Mouse (Mus musculus): ENCODE data around the gene Nfatc3. TPM values are rescaled to one million over a fixed set of nuclear protein-coding genes. Genes with fewer than 3 reads are reported as not detected.
A peak's percentile ranks its signal among the peaks of the same experiment; 100 is the strongest.

Nfatc3 gene
- polyA plus RNA-seq, 1 experiment from 2014 or later, result 5.3 TPM

GRCm38 (mm10) chr8:106135672-106136071, 77.0 kb downstream of the Nfatc3 start:
- peaks cover 17% of the 10 kb centered on the region for H3K4me1 ChIP-seq (replicated peaks; ENCODE audit: control insufficient read depth, insufficient read depth, low read length)

GRCm38 (mm10) chr8:106136156-106137130, 77.8 kb downstream of the Nfatc3 start, which contains the start of gene Esrp2:
TSS of gene Esrp2 (minus strand) at chr8:106136974.
- H3K27me3 ChIP-seq (replicated peaks; ENCODE audit: control insufficient read depth, insufficient read depth, low read length), result peaks cover 53% of the 10 kb centered on the region

More at GRCm38 (mm10) chr8:106135672-106136071, 77.0 kb downstream of the Nfatc3 start:
- no peak for ATAC-seq
- H3K36me3 ChIP-seq (ENCODE audit: control insufficient read depth, insufficient read depth), result no peaks in the 10 kb centered on the region
- no peak overlapping the region for H3K4me2 ChIP-seq (ENCODE audit: low read length)
- H3K9ac ChIP-seq (replicated peaks; ENCODE audit: low read depth, low read length), result no peak overlapping the region
- peaks cover 53% of the 10 kb centered on the region for H3K27me3 ChIP-seq (replicated peaks; ENCODE audit: control insufficient read depth, insufficient read depth, low read length)
- H3K9me3 ChIP-seq (ENCODE audit: control insufficient read depth, low read length), result no peaks in the 10 kb centered on the region
- H3K4me3 ChIP-seq (replicated peaks; ENCODE audit: low read length), result peak overlapping the region; percentile 34; the same call in 1 of the 2 replicates
- no peak overlapping the region for H3K27ac ChIP-seq (ENCODE audit: low read length)
- WGBS, result 8% methylated on average over 19 of the region's 19 CpGs

GRCm38 (mm10) chr8:106137218-106137905, 78.7 kb downstream of the Nfatc3 start:
- no peak for ATAC-seq
- H3K27me3 ChIP-seq (replicated peaks; ENCODE audit: control insufficient read depth, insufficient read depth, low read length), result peaks cover 53% of the 10 kb centered on the region
- H3K36me3 ChIP-seq (ENCODE audit: control insufficient read depth, insufficient read depth), result no peaks in the 10 kb centered on the region
- no peaks in the 10 kb centered on the region for H3K9me3 ChIP-seq (ENCODE audit: control insufficient read depth, low read length)
- peak overlapping the region; percentile 70 for H3K4me2 ChIP-seq (ENCODE audit: low read length)
- peaks cover 17% of the 10 kb centered on the region for H3K4me1 ChIP-seq (replicated peaks; ENCODE audit: control insufficient read depth, insufficient read depth, low read length)
- peak overlapping the region; percentile 48; the same call in 1 of the 2 replicates for H3K9ac ChIP-seq (replicated peaks; ENCODE audit: low read depth, low read length)
- H3K4me3 ChIP-seq (replicated peaks; ENCODE audit: low read length), result peak overlapping the region; percentile 45
- no peak overlapping the region for H3K27ac ChIP-seq (ENCODE audit: low read length)
- WGBS, result 4% methylated on average over 22 of the region's 22 CpGs

More at GRCm38 (mm10) chr8:106136156-106137130, 77.8 kb downstream of the Nfatc3 start, which contains the start of gene Esrp2:
- Histone ChIP-seq H3K27ac (ENCODE audit: low read length) (no peak within 1 kb of the TSS), H3K36me3 (ENCODE audit: control insufficient read depth, insufficient read depth) (no peaks in the 10 kb centered on the region), H3K4me1 (replicated peaks; ENCODE audit: control insufficient read depth, insufficient read depth, low read length) (peaks cover 17% of the 10 kb centered on the region), H3K9me3 (ENCODE audit: control insufficient read depth, low read length) (no peaks in the 10 kb centered on the region), H3K9ac (replicated peaks; ENCODE audit: low read depth, low read length) (peak within 1 kb of the TSS; percentile 48), H3K4me3 (replicated peaks; ENCODE audit: low read length) (peak within 1 kb of the TSS; percentile 45), H3K4me2 (ENCODE audit: low read length) (peak within 1 kb of the TSS; percentile 70)
- WGBS, result 1% methylated on average over 85 of the region's 86 CpGs
- no peak for ATAC-seq

- WGBS, result under 1% methylated on average over 24 of the region's 24 CpGs
- H3K9me3 ChIP-seq (ENCODE audit: control insufficient read depth, low read length), result no peaks in the 10 kb centered on the region
- H3K27me3 ChIP-seq (replicated peaks; ENCODE audit: control insufficient read depth, insufficient read depth, low read length), result peaks cover 53% of the 10 kb centered on the region
- no peak for ATAC-seq
- H3K4me1 ChIP-seq (replicated peaks; ENCODE audit: control insufficient read depth, insufficient read depth, low read length), result peaks cover 17% of the 10 kb centered on the region
- peak overlapping the region; percentile 45 for H3K4me3 ChIP-seq (replicated peaks; ENCODE audit: low read length)
- H3K9ac ChIP-seq (replicated peaks; ENCODE audit: low read depth, low read length), result peak overlapping the region; percentile 40
- no peak overlapping the region for H3K27ac ChIP-seq (ENCODE audit: low read length)
- peak overlapping the region; percentile 70 for H3K4me2 ChIP-seq (ENCODE audit: low read length)
- no peaks in the 10 kb centered on the region for H3K36me3 ChIP-seq (ENCODE audit: control insufficient read depth, insufficient read depth)
Measured at GRCm38 (mm10) chr8:106137906-106138477, 79.4 kb downstream of the Nfatc3 start.

- WGBS, result 15% methylated on average over 7 of the region's 7 CpGs
- H3K27me3 ChIP-seq (replicated peaks; ENCODE audit: control insufficient read depth, insufficient read depth, low read length), result peaks cover 53% of the 10 kb centered on the region
- H3K9ac ChIP-seq (replicated peaks; ENCODE audit: low read depth, low read length), result peak overlapping the region; percentile 40; the same call in 1 of the 2 replicates
- peak overlapping the region; percentile 70 for H3K4me2 ChIP-seq (ENCODE audit: low read length)
- ATAC-seq, result no peak
- no peaks in the 10 kb centered on the region for H3K36me3 ChIP-seq (ENCODE audit: control insufficient read depth, insufficient read depth)
- H3K9me3 ChIP-seq (ENCODE audit: control insufficient read depth, low read length), result no peaks in the 10 kb centered on the region
- H3K27ac ChIP-seq (ENCODE audit: low read length), result no peak overlapping the region
- peaks cover 17% of the 10 kb centered on the region for H3K4me1 ChIP-seq (replicated peaks; ENCODE audit: control insufficient read depth, insufficient read depth, low read length)
- peak overlapping the region; percentile 45 for H3K4me3 ChIP-seq (replicated peaks; ENCODE audit: low read length)
Measured at GRCm38 (mm10) chr8:106138616-106139015, 80.0 kb downstream of the Nfatc3 start.

- Histone ChIP-seq H3K9ac (replicated peaks; ENCODE audit: low read depth, low read length) (no peak overlapping the region), H3K4me3 (replicated peaks; ENCODE audit: low read length) (no peak overlapping the region), H3K4me1 (replicated peaks; ENCODE audit: control insufficient read depth, insufficient read depth, low read length) (peaks cover 17% of the 10 kb centered on the region), H3K27me3 (replicated peaks; ENCODE audit: control insufficient read depth, insufficient read depth, low read length) (peaks cover 38% of the 10 kb centered on the region), H3K36me3 (ENCODE audit: control insufficient read depth, insufficient read depth) (no peaks in the 10 kb centered on the region), H3K9me3 (ENCODE audit: control insufficient read depth, low read length) (no peaks in the 10 kb centered on the region), H3K4me2 (ENCODE audit: low read length) (no peak overlapping the region), H3K27ac (ENCODE audit: low read length) (no peak overlapping the region)
- ATAC-seq, result no peak
- WGBS, result 62% methylated on average over 5 of the region's 5 CpGs
Measured at GRCm38 (mm10) chr8:106140191-106140590, 81.6 kb downstream of the Nfatc3 start.

- Histone ChIP-seq H3K9ac (replicated peaks; ENCODE audit: low read depth, low read length) (no peak overlapping the region), H3K27me3 (replicated peaks; ENCODE audit: control insufficient read depth, insufficient read depth, low read length) (peaks cover 32% of the 10 kb centered on the region), H3K9me3 (ENCODE audit: control insufficient read depth, low read length) (no peaks in the 10 kb centered on the region), H3K27ac (ENCODE audit: low read length) (no peak overlapping the region), H3K4me2 (ENCODE audit: low read length) (no peak overlapping the region), H3K4me3 (replicated peaks; ENCODE audit: low read length) (no peak overlapping the region), H3K36me3 (ENCODE audit: control insufficient read depth, insufficient read depth) (no peaks in the 10 kb centered on the region), H3K4me1 (replicated peaks; ENCODE audit: control insufficient read depth, insufficient read depth, low read length) (peaks cover 17% of the 10 kb centered on the region)
- peak; percentile 80 for ATAC-seq
- WGBS, result 13% methylated on average over 13 of the region's 13 CpGs
Measured at GRCm38 (mm10) chr8:106140769-106141168, 82.1 kb downstream of the Nfatc3 start.

- H3K4me2 ChIP-seq (ENCODE audit: low read length), result no peak overlapping the region
- ATAC-seq, result no peak
- no peak overlapping the region for H3K4me3 ChIP-seq (replicated peaks; ENCODE audit: low read length)
- H3K27me3 ChIP-seq (replicated peaks; ENCODE audit: control insufficient read depth, insufficient read depth, low read length), result no peaks in the 10 kb centered on the region
- H3K4me1 ChIP-seq (replicated peaks; ENCODE audit: control insufficient read depth, insufficient read depth, low read length), result no peaks in the 10 kb centered on the region; the same call in 1 of the 2 replicates
- no peaks in the 10 kb centered on the region for H3K36me3 ChIP-seq (ENCODE audit: control insufficient read depth, insufficient read depth)
- WGBS, result 93% methylated on average over 2 of the region's 2 CpGs
- H3K27ac ChIP-seq (ENCODE audit: low read length), result no peak overlapping the region
- no peaks in the 10 kb centered on the region for H3K9me3 ChIP-seq (ENCODE audit: control insufficient read depth, low read length)
- no peak overlapping the region for H3K9ac ChIP-seq (replicated peaks; ENCODE audit: low read depth, low read length)
Measured at GRCm38 (mm10) chr8:106145331-106145730, 86.7 kb downstream of the Nfatc3 start.

GRCm38 (mm10) chr8:106146014-106146413, 87.4 kb downstream of the Nfatc3 start:
- Histone ChIP-seq H3K4me1 (replicated peaks; ENCODE audit: control insufficient read depth, insufficient read depth, low read length) (peaks cover 5% of the 10 kb centered on the region), H3K9me3 (ENCODE audit: control insufficient read depth, low read length) (no peaks in the 10 kb centered on the region), H3K9ac (replicated peaks; ENCODE audit: low read depth, low read length) (no peak overlapping the region), H3K36me3 (ENCODE audit: control insufficient read depth, insufficient read depth) (no peaks in the 10 kb centered on the region), H3K4me2 (ENCODE audit: low read length) (no peak overlapping the region), H3K4me3 (replicated peaks; ENCODE audit: low read length) (no peak overlapping the region), H3K27ac (ENCODE audit: low read length) (no peak overlapping the region), H3K27me3 (replicated peaks; ENCODE audit: control insufficient read depth, insufficient read depth, low read length) (no peaks in the 10 kb centered on the region)
- 93% methylated on average over 4 of the region's 4 CpGs for WGBS
- no peak for ATAC-seq

Measured in forebrain, embryonic 16.5 days (tissue).